Mouse (Mus musculus) forebrain, embryonic 10.5 days (tissue): ENCODE data around the gene Mrpl38. TPM values are rescaled to one million over a fixed set of nuclear protein-coding genes. Genes with fewer than 3 reads are reported as not detected.
A peak's percentile ranks its signal among the peaks of the same experiment; 100 is the strongest.
"Not testable (repeated sequence)": the region's sequence is repeated elsewhere in the genome, so short reads cannot be mapped to it uniquely, and the experiment has no call there.

Experiments
- DNase-seq: peaks from one replicate; pipeline ENCODE4 v3.0.0-alpha.2; 2017; ENCODE audit warnings: low spot score; ENCODE audit errors: extremely low spot score
- H3K27ac ChIP-seq: fragments of 300-500 bp; sonication (generic); 2 replicates; pipeline ENCODE4 v1.5.1; 2016; ENCODE audit warnings: mild to moderate bottlenecking
- H3K27me3 ChIP-seq: fragments of 300-500 bp; sonication (generic); 2 replicates; pipeline ENCODE4 v1.6.1; 2016; ENCODE audit warnings: mild to moderate bottlenecking; ENCODE audit not compliant: poor library complexity, severe bottlenecking
- H3K36me3 ChIP-seq: fragments of 300-500 bp; sonication (generic); replicated peaks from 2 replicates; pipeline ENCODE4 v1.6.1; 2016; ENCODE audit warnings: mild to moderate bottlenecking, moderate library complexity
- H3K4me1 ChIP-seq: fragments of 300-500 bp; sonication (generic); 2 replicates; pipeline ENCODE4 v1.6.1; 2016
- H3K4me3 ChIP-seq: fragments of 300-500 bp; sonication (generic); 2 replicates; pipeline ENCODE4 v1.5.1; 2016; ENCODE audit warnings: mild to moderate bottlenecking, moderate library complexity
- H3K9me3 ChIP-seq: fragments of 300-500 bp; sonication (generic); 2 replicates; pipeline ENCODE4 v1.6.1; 2016; ENCODE audit warnings: mild to moderate bottlenecking, moderate library complexity
- WGBS: fragments of 180-500 bp; shearing (Covaris S2); methylation state at CpG from one replicate; pipeline ENCODE4 v1.1.7; 2016; 5-methylcytosine and 5-hydroxymethylcytosine counted together
- polyA plus RNA-seq: library from polyadenylated mRNA; unstranded; fragments of >200 nt; fragmentation: Nextera tagmentation; extraction: Ambion mirVana; gene quantifications from 2 replicates; pipeline ENCODE4 v1.2.1, GENCODE M21; 2016

Gene Mrpl38
- polyA plus RNA-seq, 1 experiment from 2014 or later, result 114 TPM

GRCm38 (mm10) chr11:116093771-116094565 lies 44.7 kb downstream of the Mrpl38 start:
- Histone ChIP-seq H3K27me3 (no peaks in the 10 kb centered on the region), H3K4me3 (no peak overlapping the region), H3K27ac (peak overlapping the region; percentile 40), H3K4me1 (peaks cover 10% of the 10 kb centered on the region; the same call in 1 of the 2 replicates), H3K9me3 (peaks cover 5% of the 10 kb centered on the region; the same call in 1 of the 2 replicates), H3K36me3 (no peaks in the 10 kb centered on the region)
- 73% methylated on average over 16 of the region's 16 CpGs for WGBS
- no peak for DNase-seq

DNA sequence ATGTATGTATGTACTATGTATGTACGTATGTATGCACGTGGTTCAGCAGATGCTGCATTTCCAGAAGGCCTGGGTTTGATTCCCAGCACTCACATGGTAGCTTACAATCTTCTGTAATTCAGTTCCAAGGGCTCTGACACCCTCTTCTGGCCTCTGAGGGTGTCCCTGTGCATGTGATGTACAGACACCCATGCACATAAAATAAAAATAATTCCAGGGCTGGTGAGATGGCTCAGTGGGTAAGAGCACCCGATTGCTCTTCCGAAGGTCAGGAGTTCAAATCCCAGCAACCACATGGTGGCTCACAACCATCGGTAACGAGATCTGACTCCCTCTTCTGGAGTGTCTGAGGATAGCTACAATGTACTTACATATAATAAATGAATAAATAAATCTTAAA lies 45.7 kb downstream of the Mrpl38 start:
- not testable (repeated sequence) for DNase-seq, H3K36me3 ChIP-seq, H3K27me3 ChIP-seq, H3K4me3 ChIP-seq, H3K9me3 ChIP-seq, H3K27ac ChIP-seq
- peaks cover 13% of the 10 kb centered on the region for H3K4me1 ChIP-seq
- 93% methylated on average over 6 of the region's 6 CpGs for whole genome bisulfite sequencing

DNA sequence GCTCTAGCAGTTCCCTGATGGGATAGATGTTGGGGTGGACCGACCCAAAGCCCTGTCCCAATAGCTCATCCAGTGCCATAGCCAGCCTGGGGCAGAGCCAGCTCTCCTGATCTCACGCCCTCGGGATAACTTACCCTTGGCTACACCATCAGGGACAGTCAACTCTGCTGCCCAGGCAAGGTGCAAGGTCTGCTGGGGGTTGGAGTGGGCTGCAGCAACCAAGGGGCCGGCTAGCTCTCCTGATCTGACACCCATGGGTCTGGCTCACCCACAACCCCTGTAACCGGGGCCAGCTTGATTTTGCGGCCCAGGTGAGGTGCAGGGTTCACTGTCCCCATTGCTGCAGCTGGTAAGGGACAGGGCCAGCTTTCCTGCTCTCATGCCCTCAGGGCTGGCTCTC lies 47.1 kb downstream of the Mrpl38 start:
- H3K4me3 ChIP-seq, result no peak overlapping the region; the same call in 1 of the 2 replicates
- peaks cover 1% of the 10 kb centered on the region; the same call in 1 of the 2 replicates for H3K9me3 ChIP-seq
- no peak for DNase-seq
- WGBS, result 86% methylated on average over 6 of the region's 6 CpGs
- peaks cover 19% of the 10 kb centered on the region for H3K4me1 ChIP-seq
- no peaks in the 10 kb centered on the region for H3K27me3 ChIP-seq
- H3K36me3 ChIP-seq, result no peaks in the 10 kb centered on the region
- H3K27ac ChIP-seq, result no peak overlapping the region

- H3K36me3 ChIP-seq, result peaks cover 6% of the 10 kb centered on the region
- no peaks in the 10 kb centered on the region for H3K9me3 ChIP-seq
- H3K4me1 ChIP-seq, result peaks cover 32% of the 10 kb centered on the region
- H3K4me3 ChIP-seq, result no peak overlapping the region
- no peak for DNase-seq
- H3K27ac ChIP-seq, result no peak overlapping the region
- WGBS, result 92% methylated on average over 6 of the region's 6 CpGs
- H3K27me3 ChIP-seq, result no peaks in the 10 kb centered on the region
Observed at GRCm38 (mm10) chr11:116089545-116089944, 49.1 kb downstream of the Mrpl38 start.

DNA sequence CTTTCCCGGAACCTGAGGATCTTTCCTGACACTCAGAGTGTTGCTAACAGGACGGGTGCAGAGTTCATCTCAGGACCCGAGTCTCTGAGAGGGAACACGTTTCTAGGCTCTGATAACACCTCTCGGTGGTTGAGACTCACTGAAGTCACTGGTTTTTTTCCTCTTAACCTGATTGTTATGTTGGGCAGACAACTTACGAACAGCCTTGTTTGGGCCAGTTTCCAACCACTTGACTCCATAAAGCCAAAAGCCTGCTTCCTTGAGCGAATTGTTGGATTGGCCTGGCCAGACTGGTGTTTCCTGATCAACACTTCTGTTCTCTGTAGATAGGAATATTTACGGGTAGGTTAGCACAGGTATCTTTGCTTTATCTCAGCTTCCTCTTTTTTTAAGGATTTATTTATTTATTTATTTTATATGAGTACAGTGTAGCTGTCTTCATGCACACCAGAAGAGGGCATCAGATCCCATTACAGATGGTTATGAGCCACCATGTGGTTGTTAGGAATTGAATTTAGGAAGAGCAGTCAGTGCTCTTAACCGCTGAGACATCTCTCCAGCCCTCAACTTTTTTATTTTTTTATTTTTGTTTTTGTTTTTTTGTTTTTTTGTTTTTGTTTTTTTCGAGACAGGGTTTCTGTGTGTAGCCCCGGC lies 49.8 kb downstream of the Mrpl38 start:
- Histone ChIP-seq H3K4me3 (no peak overlapping the region), H3K27me3 (no peaks in the 10 kb centered on the region), H3K36me3 (peaks cover 13% of the 10 kb centered on the region), H3K9me3 (no peaks in the 10 kb centered on the region), H3K27ac (no peak overlapping the region), H3K4me1 (peaks cover 29% of the 10 kb centered on the region)
- no peak for DNase-seq
- WGBS, result 89% methylated on average over 11 of the region's 11 CpGs

GRCm38 (mm10) chr11:116088188-116088587 lies 50.5 kb downstream of the Mrpl38 start:
- DNase-seq, result no peak
- H3K9me3 ChIP-seq, result no peaks in the 10 kb centered on the region
- H3K27me3 ChIP-seq, result no peaks in the 10 kb centered on the region
- no peak overlapping the region for H3K27ac ChIP-seq
- peaks cover 19% of the 10 kb centered on the region for H3K36me3 ChIP-seq
- 85% methylated on average over 8 of the region's 8 CpGs for WGBS
- peaks cover 26% of the 10 kb centered on the region for H3K4me1 ChIP-seq
- no peak overlapping the region for H3K4me3 ChIP-seq

- DNase-seq, result peak; percentile 85
- Histone ChIP-seq H3K9me3 (no peaks in the 10 kb centered on the region), H3K4me1 (peaks cover 26% of the 10 kb centered on the region), H3K4me3 (peak overlapping the region; percentile 61), H3K27ac (peak overlapping the region; percentile 89), H3K36me3 (peaks cover 26% of the 10 kb centered on the region), H3K27me3 (no peaks in the 10 kb centered on the region)
- WGBS, result 5% methylated on average over 31 of the region's 31 CpGs
Observed at GRCm38 (mm10) chr11:116087194-116088130, 51.2 kb downstream of the Mrpl38 start.

- DNase-seq, result peak; percentile 99
- Histone ChIP-seq H3K36me3 (peaks cover 35% of the 10 kb centered on the region), H3K27me3 (no peaks in the 10 kb centered on the region), H3K4me3 (peak within 1 kb of the TSS; percentile 61), H3K4me1 (peaks cover 27% of the 10 kb centered on the region), H3K27ac (peak within 1 kb of the TSS; percentile 89), H3K9me3 (no peaks in the 10 kb centered on the region)
- WGBS, result 8% methylated on average over 38 of the region's 43 CpGs
Observed at GRCm38 (mm10) chr11:116086258-116087193, 52.1 kb downstream of the Mrpl38 start, which contains the start of gene Wbp2. TSS of gene Wbp2 (minus strand) at chr11:116086995.

DNA sequence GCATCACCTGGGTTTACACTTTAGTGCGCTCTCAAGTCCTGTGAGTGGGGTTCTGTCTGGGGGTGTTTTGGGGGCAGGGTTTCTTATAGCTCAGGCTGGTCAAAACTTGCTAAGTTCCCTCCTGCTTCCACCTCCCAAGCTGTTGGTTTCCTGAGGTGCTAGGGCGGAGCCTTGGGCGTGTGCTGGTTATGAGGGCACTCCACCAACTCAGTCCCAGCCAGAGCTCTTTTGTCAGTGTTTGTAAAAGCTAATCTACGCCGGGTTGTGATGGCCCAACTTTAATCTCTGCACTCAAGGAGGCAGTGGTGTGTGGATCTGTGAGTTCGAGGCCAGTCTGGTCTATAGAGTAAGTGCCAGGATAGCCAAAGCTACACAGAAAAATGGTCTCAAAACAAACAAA lies 54.5 kb downstream of the Mrpl38 start:
- DNase-seq, result no peak
- H3K4me3 ChIP-seq, result no peak overlapping the region
- peaks cover 59% of the 10 kb centered on the region for H3K36me3 ChIP-seq
- H3K4me1 ChIP-seq, result peaks cover 49% of the 10 kb centered on the region
- no peak overlapping the region for H3K27ac ChIP-seq
- WGBS, result 95% methylated on average over 6 of the region's 6 CpGs
- no peaks in the 10 kb centered on the region for H3K9me3 ChIP-seq
- H3K27me3 ChIP-seq, result no peaks in the 10 kb centered on the region

GRCm38 (mm10) chr11:116083096-116083672 lies 55.5 kb downstream of the Mrpl38 start:
- WGBS, result 94% methylated on average over 14 of the region's 14 CpGs
- DNase-seq, result no peak
- Histone ChIP-seq H3K27me3 (no peaks in the 10 kb centered on the region), H3K27ac (no peak overlapping the region), H3K4me3 (no peak overlapping the region), H3K36me3 (peaks cover 64% of the 10 kb centered on the region), H3K9me3 (no peaks in the 10 kb centered on the region), H3K4me1 (peaks cover 55% of the 10 kb centered on the region)
